Mouse (Mus musculus) intestine, embryonic 15.5 days (tissue): ENCODE results near the gene Gm8677. TPM values are rescaled to one million over a fixed set of nuclear protein-coding genes. Genes with fewer than 3 reads are reported as not detected.
"Not testable (repeated sequence)": the region's sequence is repeated elsewhere in the genome, so short reads cannot be mapped to it uniquely, and the experiment has no call there.

Source experiments
- ATAC-seq: fragments of 200-750 bp; cut with Nextera tagmentation; 2 replicates; pipeline ENCODE4 v1.8.0; 2017; ENCODE audit warnings: moderate TSS enrichment, moderate library complexity
- H3K27ac ChIP-seq: fragments of 300-500 bp; sonication (generic); 2 replicates; pipeline ENCODE4 v1.5.1; 2015; ENCODE audit warnings: mild to moderate bottlenecking, inconsistent platforms
- H3K27me3 ChIP-seq: fragments of 300-500 bp; sonication (generic); replicated peaks from 2 replicates; pipeline ENCODE4 v1.6.1; 2015; ENCODE audit warnings: inconsistent platforms
- H3K36me3 ChIP-seq: fragments of 300-500 bp; sonication (generic); 2 replicates; pipeline ENCODE4 v1.6.1; 2015; ENCODE audit warnings: inconsistent platforms
- H3K4me1 ChIP-seq: fragments of 300-500 bp; sonication (generic); replicated peaks from 2 replicates; pipeline ENCODE4 v1.6.1; 2015; ENCODE audit warnings: inconsistent platforms
- H3K4me2 ChIP-seq: fragments of 300-500 bp; sonication (generic); replicated peaks from 2 replicates; pipeline ENCODE4 v1.6.1; 2015; ENCODE audit warnings: mild to moderate bottlenecking, inconsistent platforms
- H3K4me3 ChIP-seq: fragments of 300-500 bp; sonication (generic); replicated peaks from 2 replicates; pipeline ENCODE4 v1.5.1; 2015; ENCODE audit warnings: inconsistent platforms
- H3K9ac ChIP-seq: fragments of 300-500 bp; sonication (generic); 2 replicates; pipeline ENCODE4 v1.6.1; 2015; ENCODE audit warnings: inconsistent platforms
- H3K9me3 ChIP-seq: fragments of 300-500 bp; sonication (generic); 2 replicates; pipeline ENCODE4 v1.6.1; 2016; ENCODE audit warnings: inconsistent platforms
- WGBS: fragments of 180-500 bp; shearing (Covaris S2); methylation state at CpG from one replicate; pipeline ENCODE4 v1.1.7; 2015; 5-methylcytosine and 5-hydroxymethylcytosine counted together
- polyA plus RNA-seq: library from polyadenylated mRNA; unstranded; fragments of >200 nt; fragmentation: Nextera tagmentation; extraction: Ambion mirVana; gene quantifications from 2 replicates; pipeline ENCODE4 v1.2.1, GENCODE M21; 2015

The Gm8677 gene
- not detected in 2 replicates for polyA plus RNA-seq

- H3K4me3 ChIP-seq, H3K9me3 ChIP-seq, H3K4me1 ChIP-seq, ATAC-seq, H3K4me2 ChIP-seq, H3K27me3 ChIP-seq, H3K27ac ChIP-seq, H3K36me3 ChIP-seq, H3K9ac ChIP-seq: not testable (repeated sequence)
- WGBS, result no CpG with 5 or more reads among the region's 1 CpGs
Observed at GRCm38 (mm10) chr7:22534787-22535186, at the start of gene Gm8677. TSS of gene Gm8677 (minus strand) at chr7:22534887.

GRCm38 (mm10) chr7:22565243-22565642 lies 30.6 kb upstream of the Gm8677 start, which contains the start of gene Gm4201:
TSS of gene Gm4201 (minus strand) at chr7:22565343.
- not testable (repeated sequence) for ATAC-seq, H3K4me3 ChIP-seq, H3K9ac ChIP-seq, H3K27me3 ChIP-seq, H3K9me3 ChIP-seq, H3K4me2 ChIP-seq, H3K27ac ChIP-seq, H3K36me3 ChIP-seq, H3K4me1 ChIP-seq
- no CpG with 5 or more reads among the region's 3 CpGs for WGBS

GRCm38 (mm10) chr7:22522667-22523066 lies 12.0 kb downstream of the Gm8677 start, which contains the start of gene Vmn1r152:
TSS of gene Vmn1r152 (plus strand) at chr7:22522967.
- WGBS, result no CpG with 5 or more reads among the region's 3 CpGs
- H3K4me3 ChIP-seq, H3K27ac ChIP-seq, H3K4me1 ChIP-seq, H3K27me3 ChIP-seq, H3K4me2 ChIP-seq, H3K36me3 ChIP-seq, H3K9me3 ChIP-seq, ATAC-seq, H3K9ac ChIP-seq: not testable (repeated sequence)

GRCm38 (mm10) chr7:22499578-22499977 lies 35.1 kb downstream of the Gm8677 start, which contains the start of gene Vmn1r151:
TSS of gene Vmn1r151 (minus strand) at chr7:22499678.
- WGBS, result 51% methylated on average over 2 of the region's 3 CpGs
- not testable (repeated sequence) for H3K9me3 ChIP-seq, H3K4me3 ChIP-seq, H3K9ac ChIP-seq, H3K4me2 ChIP-seq, H3K36me3 ChIP-seq, H3K27me3 ChIP-seq, H3K4me1 ChIP-seq, H3K27ac ChIP-seq, ATAC-seq

Other genes starting within 250 kb of the Gm8677 start
- gene Gm4187, start 205.2 kb downstream of the Gm8677 start, polyA plus RNA-seq, result not detected in 2 replicates
- not detected in 2 replicates for gene Gm8660, start 163.8 kb downstream of the Gm8677 start, polyA plus RNA-seq
- gene Vmn1r148, start 121.3 kb downstream of the Gm8677 start, polyA plus RNA-seq, result not detected in 2 replicates
- gene Vmn1r149, start 96.7 kb downstream of the Gm8677 start, polyA plus RNA-seq, result not detected in 2 replicates
- not detected in 2 replicates for gene Gm10665, start 70.8 kb downstream of the Gm8677 start, polyA plus RNA-seq
- gene Vmn1r151, start 35.2 kb downstream of the Gm8677 start, polyA plus RNA-seq, result not detected in 2 replicates
- gene Vmn1r152, start 11.9 kb downstream of the Gm8677 start, polyA plus RNA-seq, result not detected in 2 replicates
- gene Gm4201, start 30.5 kb upstream of the Gm8677 start, polyA plus RNA-seq, result not detected in 2 replicates
- gene Gm4565, start 53.2 kb upstream of the Gm8677 start, polyA plus RNA-seq, result not detected in 2 replicates
- gene Vmn1r155, start 123.1 kb upstream of the Gm8677 start, polyA plus RNA-seq, result not detected in 2 replicates
- not detected in 2 replicates for gene Gm8693, start 157.4 kb upstream of the Gm8677 start, polyA plus RNA-seq
- gene Gm4567, start 184.8 kb upstream of the Gm8677 start, polyA plus RNA-seq, result not detected in 2 replicates
- not detected in 2 replicates for gene Vmn1r157, start 226.8 kb upstream of the Gm8677 start, polyA plus RNA-seq